Mouse (Mus musculus) liver, embryonic 14.5 days (tissue): Measurements from ENCODE around the gene Rhov. TPM values are rescaled to one million over a fixed set of nuclear protein-coding genes. Genes with fewer than 3 reads are reported as not detected.
A peak's percentile ranks its signal among the peaks of the same experiment; 100 is the strongest.

Experiments used
- ATAC-seq: fragments of 200-750 bp; cut with Nextera tagmentation; 2 replicates; pipeline ENCODE4 v1.8.0; 2017; ENCODE audit warnings: moderate number of reproducible peaks, mild to moderate bottlenecking, moderate library complexity; ENCODE audit not compliant: insufficient read depth
- DNase-seq, 3 experiments: peaks; one replicate each; pipeline ENCODE4 v3.0.0-alpha.2; 2012 to 2013; ENCODE audit warnings: low read depth in 3 of 3, low spot score in 3 of 3
- H3K27ac ChIP-seq: fragments of 300-500 bp; sonication (generic); 2 replicates; pipeline ENCODE4 v1.5.1; 2014; ENCODE audit warnings: moderate library complexity, mild to moderate bottlenecking, control low read depth, inconsistent platforms
- H3K27me3 ChIP-seq: fragments of 300-500 bp; sonication (generic); 2 replicates; pipeline ENCODE4 v1.6.1; 2014; ENCODE audit warnings: mild to moderate bottlenecking, low read length, moderate library complexity; ENCODE audit not compliant: control insufficient read depth, insufficient read depth
- H3K36me3 ChIP-seq: fragments of 300-500 bp; sonication (generic); replicated peaks from 2 replicates; pipeline ENCODE4 v1.6.1; 2014; ENCODE audit warnings: low read depth; ENCODE audit not compliant: control insufficient read depth, insufficient read depth
- H3K4me1 ChIP-seq, 2 experiments: fragments of 200-500 bp in 1 of 2; fragments of 300-500 bp in 1 of 2; sonication (generic) in 1 of 2; replicated peaks; 2 replicates each; pipeline ENCODE4 v1.6.1; 2012 to 2014; ENCODE audit warnings: antibody characterized with exemption in 1 of 2, inconsistent platforms in 1 of 2, low read length in 1 of 2; ENCODE audit not compliant: control insufficient read depth in 2 of 2, insufficient read depth in 2 of 2
- H3K4me2 ChIP-seq: fragments of 300-500 bp; sonication (generic); 2 replicates; pipeline ENCODE4 v1.6.1; 2014; ENCODE audit warnings: low read depth, mild to moderate bottlenecking, control low read depth, moderate library complexity
- H3K4me3 ChIP-seq, 2 experiments: fragments of 200-500 bp in 1 of 2; fragments of 300-500 bp in 1 of 2; sonication (generic) in 1 of 2; 2 replicates each; pipeline ENCODE4 v1.5.1; 2012 to 2014; ENCODE audit warnings: low read depth in 2 of 2, low read length in 2 of 2, mild to moderate bottlenecking in 2 of 2, control low read depth in 1 of 2, inconsistent platforms in 1 of 2, moderate library complexity in 1 of 2; ENCODE audit not compliant: insufficient read depth in 1 of 2
- H3K9ac ChIP-seq: fragments of 300-500 bp; sonication (generic); replicated peaks from 2 replicates; pipeline ENCODE4 v1.6.1; 2014; ENCODE audit warnings: mild to moderate bottlenecking, control low read depth, moderate library complexity
- H3K9me3 ChIP-seq: fragments of 300-500 bp; sonication (generic); 2 replicates; pipeline ENCODE4 v1.6.1; 2016; ENCODE audit warnings: low read length, mixed read lengths; ENCODE audit not compliant: control insufficient read depth
- CTCF ChIP-seq: IDR thresholded peaks from 2 replicates; pipeline ENCODE4 v1.5.1; 2016; ENCODE audit warnings: antibody characterized with exemption, low read depth, control low read depth
- EP300 ChIP-seq: IDR thresholded peaks from 2 replicates; pipeline ENCODE4 v1.6.1; 2016; ENCODE audit warnings: antibody characterized with exemption, low read depth
- WGBS: fragments of 180-500 bp; shearing (Covaris S2); extraction: QIAGEN DNeasy Blood & Tissue Kit; methylation state at CpG from one replicate; pipeline ENCODE4 v1.1.7; 2014; ENCODE audit not compliant: insufficient replicate concordance; 5-methylcytosine and 5-hydroxymethylcytosine counted together
- polyA plus RNA-seq, 2 experiments: library from polyadenylated mRNA; depleted of rRNA in 1 of 2; stranded (reverse) in 1 of 2; unstranded in 1 of 2; fragments of >200 nt; fragmentation: Nextera tagmentation in 1 of 2; extraction: Ambion mirVana in 1 of 2; gene quantifications; 2 replicates each; pipeline versions ENCODE4 v1.2.1 to v1.2.3; 2012 to 2014

Gene Rhov
- polyA plus RNA-seq, 2 experiments = 0.02 TPM; not detected in 1

DNA sequence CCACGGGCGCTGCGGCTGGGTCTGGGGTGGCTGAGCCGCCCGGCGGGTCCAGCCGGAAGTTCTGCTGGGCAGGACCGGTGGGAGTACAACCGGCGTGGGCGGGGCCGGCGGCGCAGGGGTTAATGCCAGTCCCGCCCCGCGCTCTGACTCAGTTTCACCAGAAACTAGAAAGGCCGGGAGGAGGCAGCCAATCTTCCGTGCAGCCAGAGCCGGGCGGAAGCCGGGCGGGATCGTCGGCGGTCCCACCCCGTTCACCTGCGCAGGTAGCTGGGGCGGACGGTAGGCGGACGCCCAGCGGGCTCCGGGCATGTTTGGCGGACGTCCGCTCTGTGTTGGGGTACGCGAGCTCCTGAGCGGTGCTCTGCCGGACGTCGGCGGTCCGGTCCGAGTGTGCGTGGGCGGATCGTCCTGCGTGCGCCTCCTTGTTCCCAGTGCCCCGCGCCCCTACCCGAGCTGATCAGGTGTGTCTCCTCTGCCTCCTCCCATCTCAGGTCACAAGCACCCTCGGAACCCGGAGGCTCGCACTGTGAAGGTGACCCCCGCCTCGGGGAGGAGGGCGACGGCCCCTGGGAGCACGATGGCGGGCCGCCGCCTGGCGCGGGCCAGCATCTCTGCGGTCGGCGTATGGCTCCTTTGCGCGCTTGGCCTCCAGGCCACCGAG, 33.7 kb downstream of the Rhov start, which contains the start of gene Spint1:
Gene Spint1, plus strand, starts transcription at position 153 of the 661 bp plus-strand sequence.
- Histone ChIP-seq H3K27ac (no peak within 1 kb of the TSS), H3K4me3 (peak within 1 kb of the TSS; percentile 2 to 41; a peak in 3 of 4 replicates), H3K36me3 (no peaks in the 10 kb centered on the region), H3K27me3 (peaks cover 42% of the 10 kb centered on the region), H3K9me3 (no peaks in the 10 kb centered on the region), H3K4me1 (no peaks in the 10 kb centered on the region), H3K4me2 (peak within 1 kb of the TSS; percentile 55), H3K9ac (no peak within 1 kb of the TSS)
- WGBS = 3% methylated on average over 70 of the region's 73 CpGs
- DNase-seq = no peak
- TF ChIP-seq EP300 (no peak), CTCF (no peak)
- ATAC-seq = no peak

DNA sequence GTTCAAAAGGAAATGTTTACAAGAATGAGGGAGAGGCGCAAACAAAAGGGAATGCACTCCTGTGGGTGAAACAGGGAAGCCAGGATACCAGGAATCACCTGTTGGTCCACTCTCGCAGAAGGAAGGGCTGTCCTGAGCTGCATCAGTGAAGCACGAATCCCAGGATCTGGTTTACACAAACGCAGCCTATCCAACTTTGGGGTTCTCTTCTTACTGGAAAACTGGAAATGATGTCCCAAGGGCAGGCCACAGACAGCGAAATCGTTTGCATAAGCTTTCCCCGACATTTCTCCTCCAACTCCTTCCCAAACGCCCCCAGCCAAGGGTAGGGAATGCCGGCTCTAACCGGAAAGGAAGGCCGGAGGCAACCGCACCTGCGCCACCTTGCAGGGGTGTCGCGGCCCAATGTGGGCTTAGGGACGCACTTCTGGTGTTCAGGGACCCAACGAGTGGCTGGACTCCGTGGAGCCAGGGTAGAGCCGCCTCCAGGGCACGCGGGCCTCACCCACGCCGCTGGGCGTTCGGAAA, 34.3 kb downstream of the Rhov start:
- H3K27me3 ChIP-seq = peaks cover 42% of the 10 kb centered on the region
- H3K9me3 ChIP-seq = no peaks in the 10 kb centered on the region
- no peaks in the 10 kb centered on the region for H3K4me1 ChIP-seq
- ATAC-seq = no peak
- H3K9ac ChIP-seq = no peak overlapping the region
- peak overlapping the region; percentile 55 for H3K4me2 ChIP-seq
- H3K4me3 ChIP-seq = peak overlapping the region in 1 of 2 experiments; percentile 41; a peak in 2 of 4 replicates
- TF ChIP-seq EP300 = no peak
- no peak for TF ChIP-seq CTCF
- no peak overlapping the region for H3K27ac ChIP-seq
- H3K36me3 ChIP-seq = no peaks in the 10 kb centered on the region
- WGBS = 13% methylated on average over 25 of the region's 25 CpGs
- DNase-seq = no peak

- Histone ChIP-seq H3K27ac (no peak within 1 kb of the TSS), H3K36me3 (no peaks in the 10 kb centered on the region), H3K4me1 (no peaks in the 10 kb centered on the region), H3K4me3 (no peak within 1 kb of the TSS), H3K27me3 (no peaks in the 10 kb centered on the region; the same call in 1 of the 2 replicates), H3K4me2 (no peak within 1 kb of the TSS), H3K9ac (no peak within 1 kb of the TSS), H3K9me3 (no peaks in the 10 kb centered on the region)
- TF ChIP-seq EP300 (no peak), CTCF (no peak)
- ATAC-seq (no peak), DNase-seq (no peak)
- WGBS = 47% methylated on average over 6 of the region's 6 CpGs
Measured at GRCm38 (mm10) chr2:119229775-119230704, 41.0 kb downstream of the Rhov start, which contains the start of gene Ppp1r14d. Ppp1r14d (minus strand) TSS chr2:119229906.

Other genes starting within 250 kb of the Rhov start
- gene Ccdc32, start 241.9 kb downstream of the Rhov start, polyA plus RNA-seq (2012; rRNA removed) = 5.4 and 6.9 TPM in 2 replicates
- 12.6 and 12.9 TPM in 2 replicates for gene Ccdc32, start 241.9 kb downstream of the Rhov start, polyA plus RNA-seq (2014; fragmentation: Nextera tagmentation; extraction: Ambion mirVana)
- 3.6 and 4.0 TPM in 2 replicates for gene Rpusd2, start 236.5 kb downstream of the Rhov start, polyA plus RNA-seq (2012; rRNA removed)
- 2.3 and 3.0 TPM in 2 replicates for gene Rpusd2, start 236.5 kb downstream of the Rhov start, polyA plus RNA-seq (2014; fragmentation: Nextera tagmentation; extraction: Ambion mirVana)
- gene Knl1, start 224.2 kb downstream of the Rhov start, polyA plus RNA-seq (2012; rRNA removed) = 3.4 and 6.2 TPM in 2 replicates
- gene Knl1, start 224.2 kb downstream of the Rhov start, polyA plus RNA-seq (2014; fragmentation: Nextera tagmentation; extraction: Ambion mirVana) = 45.5 and 49.7 TPM in 2 replicates
- gene Rad51, start 158.5 kb downstream of the Rhov start, polyA plus RNA-seq (2012; rRNA removed) = 20.4 and 28.7 TPM in 2 replicates
- 33.9 and 35.7 TPM in 2 replicates for gene Rad51, start 158.5 kb downstream of the Rhov start, polyA plus RNA-seq (2014; fragmentation: Nextera tagmentation; extraction: Ambion mirVana)
- gene Rmdn3, start 114.2 kb downstream of the Rhov start, polyA plus RNA-seq (2012; rRNA removed) = 15.0 and 22.8 TPM in 2 replicates
- gene Rmdn3, start 114.2 kb downstream of the Rhov start, polyA plus RNA-seq (2014; fragmentation: Nextera tagmentation; extraction: Ambion mirVana) = 42.2 and 47.6 TPM in 2 replicates
- gene Gchfr, start 103.5 kb downstream of the Rhov start, polyA plus RNA-seq (2012; rRNA removed) = 35.4 and 59.7 TPM in 2 replicates
- gene Gchfr, start 103.5 kb downstream of the Rhov start, polyA plus RNA-seq (2014; fragmentation: Nextera tagmentation; extraction: Ambion mirVana) = 75.9 and 80.3 TPM in 2 replicates
- not detected in 2 replicates for gene Gm14137, start 96.8 kb downstream of the Rhov start, polyA plus RNA-seq (2012; rRNA removed)
- 0.05 TPM in 1 of 2 replicates, not detected in the other for gene Gm14137, start 96.8 kb downstream of the Rhov start, polyA plus RNA-seq (2014; fragmentation: Nextera tagmentation; extraction: Ambion mirVana)
- 19.4 and 20.5 TPM in 2 replicates for gene Zfyve19, start 62.7 kb downstream of the Rhov start, polyA plus RNA-seq (2012; rRNA removed)
- 16.4 and 18.2 TPM in 2 replicates for gene Zfyve19, start 62.7 kb downstream of the Rhov start, polyA plus RNA-seq (2014; fragmentation: Nextera tagmentation; extraction: Ambion mirVana)
- gene Dnajc17, start 62.5 kb downstream of the Rhov start, polyA plus RNA-seq (2012; rRNA removed) = 4.6 and 9.5 TPM in 2 replicates
- gene Dnajc17, start 62.5 kb downstream of the Rhov start, polyA plus RNA-seq (2014; fragmentation: Nextera tagmentation; extraction: Ambion mirVana) = 5.4 and 6.9 TPM in 2 replicates
- not detected in 2 replicates for gene Ppp1r14d, start 41.4 kb downstream of the Rhov start, polyA plus RNA-seq (2012; rRNA removed)
- not detected in 2 replicates for gene Ppp1r14d, start 41.4 kb downstream of the Rhov start, polyA plus RNA-seq (2014; fragmentation: Nextera tagmentation; extraction: Ambion mirVana)
- gene Spint1, start 33.9 kb downstream of the Rhov start, polyA plus RNA-seq (2012; rRNA removed) = 0.11 and 0.27 TPM in 2 replicates
- gene Spint1, start 33.9 kb downstream of the Rhov start, polyA plus RNA-seq (2014; fragmentation: Nextera tagmentation; extraction: Ambion mirVana) = 0.11 and 0.13 TPM in 2 replicates
- 3.2 and 3.4 TPM in 2 replicates for gene Vps18, start 17.5 kb upstream of the Rhov start, polyA plus RNA-seq (2012; rRNA removed)
- 3.2 and 3.5 TPM in 2 replicates for gene Vps18, start 17.5 kb upstream of the Rhov start, polyA plus RNA-seq (2014; fragmentation: Nextera tagmentation; extraction: Ambion mirVana)
- 1.3 and 1.4 TPM in 2 replicates for gene Dll4, start 54.5 kb upstream of the Rhov start, polyA plus RNA-seq (2012; rRNA removed)
- 0.83 and 0.86 TPM in 2 replicates for gene Dll4, start 54.5 kb upstream of the Rhov start, polyA plus RNA-seq (2014; fragmentation: Nextera tagmentation; extraction: Ambion mirVana)
- 0.56 and 1.2 TPM in 2 replicates for gene Chac1, start 80.0 kb upstream of the Rhov start, polyA plus RNA-seq (2012; rRNA removed)
- 0.29 and 1.7 TPM in 2 replicates for gene Chac1, start 80.0 kb upstream of the Rhov start, polyA plus RNA-seq (2014; fragmentation: Nextera tagmentation; extraction: Ambion mirVana)
- 3.3 and 4.4 TPM in 2 replicates for gene Ino80, start 206.4 kb upstream of the Rhov start, polyA plus RNA-seq (2012; rRNA removed)
- 1.8 and 2.0 TPM in 2 replicates for gene Ino80, start 206.4 kb upstream of the Rhov start, polyA plus RNA-seq (2014; fragmentation: Nextera tagmentation; extraction: Ambion mirVana)